Mouse (Mus musculus) myocyte (in vitro differentiated cells): ENCODE measurements around the gene Arf1. TPM values are rescaled to one million over a fixed set of nuclear protein-coding genes. Genes with fewer than 3 reads are reported as not detected.

Experiments used
- H3K27me3 ChIP-seq: one replicate; pipeline ENCODE4 v1.6.1; 2011; ENCODE audit not compliant: control insufficient read depth, insufficient read depth, insufficient read length
- H3K36me3 ChIP-seq: one replicate; pipeline ENCODE4 v1.6.1; 2011; ENCODE audit not compliant: control insufficient read depth, insufficient read depth
- H3K4me2 ChIP-seq: one replicate; pipeline ENCODE4 v1.6.1; 2011; ENCODE audit warnings: low read depth, control low read depth
- H3K4me3 ChIP-seq: one replicate; pipeline ENCODE4 v1.5.1; 2011; ENCODE audit warnings: mild to moderate bottlenecking, control low read depth, moderate library complexity
- H3K79me2 ChIP-seq: one replicate; pipeline ENCODE4 v1.6.1; 2011; ENCODE audit not compliant: control insufficient read depth, insufficient read depth
- H3ac ChIP-seq: one replicate; pipeline ENCODE4 v1.6.1; 2011; ENCODE audit not compliant: control insufficient read depth, insufficient read length
- CEBPB ChIP-seq: IDR thresholded peaks from 2 replicates; pipeline ENCODE4 v1.6.1; 2011; ENCODE audit warnings: mild to moderate bottlenecking, moderate library complexity; ENCODE audit not compliant: poor library complexity, insufficient read depth, severe bottlenecking
- E2F4 ChIP-seq: IDR thresholded peaks from one replicate; pipeline ENCODE4 v1.6.1; 2011; ENCODE audit warnings: mild to moderate bottlenecking, control low read depth, moderate library complexity; ENCODE audit not compliant: insufficient read depth
- MAX ChIP-seq: IDR thresholded peaks from one replicate; pipeline ENCODE4 v1.6.1; 2011; ENCODE audit warnings: low read depth, mild to moderate bottlenecking, control low read depth
- MYOD1 ChIP-seq, 3 experiments: IDR thresholded peaks; one replicate each; pipeline ENCODE4 v1.6.1; 2011; ENCODE audit warnings: control low read depth in 2 of 3, low read depth in 2 of 3, mild to moderate bottlenecking in 2 of 3, moderate library complexity in 1 of 3; ENCODE audit not compliant: insufficient read length in 2 of 3, control insufficient read depth in 1 of 3
- MYOG ChIP-seq, 3 experiments: IDR thresholded peaks; one replicate each; pipeline ENCODE4 v1.6.1; 2011; ENCODE audit warnings: control low read depth in 2 of 3, low read depth in 2 of 3, mild to moderate bottlenecking in 2 of 3; ENCODE audit not compliant: insufficient read length in 2 of 3, control insufficient read depth in 1 of 3, insufficient read depth in 1 of 3
- POLR2A ChIP-seq: IDR thresholded peaks from one replicate; pipeline ENCODE4 v1.6.1; 2011; ENCODE audit warnings: low read depth, mild to moderate bottlenecking, control low read depth, moderate library complexity; ENCODE audit not compliant: insufficient read length
- POLR2AphosphoS2 ChIP-seq: IDR thresholded peaks from one replicate; pipeline ENCODE4 v1.6.1; 2011; ENCODE audit warnings: low read depth, control low read depth; ENCODE audit not compliant: insufficient read length
- REST ChIP-seq: IDR thresholded peaks from one replicate; pipeline ENCODE4 v1.6.1; 2011; ENCODE audit warnings: mild to moderate bottlenecking, control low read depth, moderate library complexity; ENCODE audit not compliant: insufficient read depth, insufficient read length
- SRF ChIP-seq: IDR thresholded peaks from one replicate; pipeline ENCODE4 v1.6.1; 2011; ENCODE audit warnings: low read depth; ENCODE audit not compliant: control insufficient read depth, insufficient read length
- TCF12 ChIP-seq: IDR thresholded peaks from one replicate; pipeline ENCODE4 v1.6.1; 2011; ENCODE audit warnings: mild to moderate bottlenecking, control low read depth; ENCODE audit not compliant: poor library complexity, insufficient read depth, severe bottlenecking
- TCF3 ChIP-seq: IDR thresholded peaks from one replicate; pipeline ENCODE4 v1.6.1; 2011; ENCODE audit warnings: low read depth, control low read depth; ENCODE audit not compliant: insufficient read length
- USF1 ChIP-seq: IDR thresholded peaks from one replicate; pipeline ENCODE4 v1.6.1; 2011; ENCODE audit warnings: low read depth, mild to moderate bottlenecking, control low read depth, moderate library complexity
- polyA plus RNA-seq: library from polyadenylated mRNA; unstranded; fragments of >200 nt; fragmentation: generic; extraction: Trizol; gene quantifications from one replicate; pipeline ENCODE4 v1.2.1, GENCODE M21; 2012; ENCODE audit warnings: missing spikeins

The Arf1 gene
- polyA plus RNA-seq, 1 experiment: 500 TPM

DNA sequence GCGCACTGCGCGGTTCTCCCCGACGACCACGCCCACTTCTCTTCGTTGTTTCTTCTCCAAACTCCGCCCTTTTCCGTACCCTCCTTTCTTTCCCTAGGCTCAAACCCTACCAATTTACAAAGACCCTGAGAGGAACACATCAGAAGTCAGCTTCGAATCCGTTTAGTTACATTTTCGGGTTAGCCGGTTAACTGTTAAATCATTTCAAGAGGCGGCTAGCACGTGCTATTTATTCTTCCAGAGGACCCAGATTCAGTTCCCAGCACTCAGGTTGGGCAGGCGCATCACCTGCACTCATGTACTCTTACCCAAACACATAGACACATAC lies 36.0 kb downstream of the Arf1 start, which contains the start of gene Guk1:
Gene Guk1, minus strand, starts transcription at position 154 of the 328 bp plus-strand sequence.
- no peaks in the 10 kb centered on the region for H3K79me2 ChIP-seq
- no peak for TF ChIP-seq REST
- no peak for TF ChIP-seq POLR2AphosphoS2
- no peak for TF ChIP-seq SRF
- no peak for TF ChIP-seq E2F4
- TF ChIP-seq MAX: no peak
- no peak for TF ChIP-seq POLR2A
- no peak for TF ChIP-seq CEBPB
- TF ChIP-seq USF1: no peak
- no peak for TF ChIP-seq MYOD1 (IDR thresholded peaks at IDR 0.05; ENCODE audit: control insufficient read depth in 1 of 3, insufficient read length in 2 of 3, low read depth in 2 of 3)
- no peak for TF ChIP-seq MYOG (IDR thresholded peaks at IDR 0.05; ENCODE audit: control insufficient read depth in 1 of 3, insufficient read depth in 1 of 3, insufficient read length in 2 of 3, low read depth in 2 of 3)
- TF ChIP-seq TCF3: no peak
- no peak for TF ChIP-seq TCF12
- H3ac ChIP-seq: peak within 1 kb of the TSS; percentile 56
- H3K4me2 ChIP-seq: peak within 1 kb of the TSS; percentile 92
- no peaks in the 10 kb centered on the region for H3K36me3 ChIP-seq
- H3K4me3 ChIP-seq: peak within 1 kb of the TSS; percentile 58
- no peaks in the 10 kb centered on the region for H3K27me3 ChIP-seq

DNA sequence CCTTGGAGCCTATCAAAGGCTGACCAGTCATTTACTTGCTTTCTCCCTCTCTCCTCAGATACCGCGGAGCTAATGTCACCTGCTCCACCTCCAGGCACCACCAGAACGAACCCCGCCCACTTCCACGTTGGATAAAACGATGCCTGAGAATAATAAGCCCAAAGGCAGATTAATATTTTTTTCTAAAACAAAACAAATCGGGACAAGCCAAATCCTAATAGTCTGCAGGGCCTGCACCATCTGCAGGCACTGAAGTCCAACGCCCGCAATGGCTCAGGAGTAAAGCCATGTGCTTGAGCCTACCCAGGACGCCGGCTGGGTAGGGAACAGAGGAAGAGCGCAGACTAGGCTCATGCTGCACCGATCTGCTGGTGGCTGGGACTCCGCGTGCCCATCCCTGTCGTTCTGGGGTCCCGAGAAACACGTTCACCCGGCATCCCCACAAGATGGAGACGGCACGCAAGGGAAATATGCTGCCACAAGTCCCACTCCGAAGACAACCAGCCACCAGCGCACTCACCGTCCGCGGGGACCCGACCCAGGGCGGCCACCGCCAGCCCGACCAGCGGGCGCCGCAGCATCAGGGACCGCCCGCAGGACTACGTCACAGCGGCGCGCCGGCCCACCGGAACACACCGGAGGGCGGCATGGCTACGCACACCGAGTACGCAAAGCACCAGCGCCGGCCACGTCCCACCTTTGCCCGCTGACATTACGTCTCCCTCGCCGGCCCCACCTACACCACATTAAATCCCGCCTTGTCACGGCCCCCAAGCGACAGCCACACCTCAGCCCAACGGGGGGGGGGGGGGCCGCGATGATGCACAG lies 36.6 kb downstream of the Arf1 start:
- Histone ChIP-seq H3K79me2 (no peaks in the 10 kb centered on the region), H3ac (peak overlapping the region; percentile 56), H3K4me2 (peak overlapping the region; percentile 92), H3K36me3 (no peaks in the 10 kb centered on the region), H3K27me3 (no peaks in the 10 kb centered on the region), H3K4me3 (peak overlapping the region; percentile 58)
- TF ChIP-seq CEBPB: no peak
- no peak for TF ChIP-seq TCF3
- peak; percentile 90 for TF ChIP-seq POLR2AphosphoS2
- TF ChIP-seq TCF12: no peak
- no peak for TF ChIP-seq MYOG (IDR thresholded peaks at IDR 0.05; ENCODE audit: control insufficient read depth in 1 of 3, insufficient read depth in 1 of 3, insufficient read length in 2 of 3, low read depth in 2 of 3)
- TF ChIP-seq POLR2A: peak; percentile 97
- no peak for TF ChIP-seq REST
- TF ChIP-seq MAX: no peak
- TF ChIP-seq USF1: no peak

DNA sequence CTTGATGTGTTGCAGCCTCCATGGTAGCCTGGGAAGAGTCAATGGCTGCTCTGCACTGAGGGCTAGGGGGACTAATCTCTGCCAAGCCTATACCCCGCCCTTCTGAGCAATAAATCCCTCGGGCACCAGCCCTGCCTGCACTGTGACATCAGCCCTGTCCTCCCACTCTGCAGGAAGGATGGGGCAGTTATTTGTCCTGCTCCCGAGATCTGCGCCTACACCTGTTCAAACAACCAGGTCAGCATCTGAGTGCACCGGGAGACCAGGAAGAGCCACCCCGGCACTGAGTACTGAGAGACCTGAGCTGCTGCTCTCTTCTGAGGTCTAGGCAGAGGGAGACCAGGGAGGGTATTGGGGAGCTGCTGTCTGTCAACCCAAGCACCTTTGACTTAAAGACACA lies 40.4 kb downstream of the Arf1 start:
- Histone ChIP-seq H3K4me2 (no peak overlapping the region), H3K79me2 (no peaks in the 10 kb centered on the region), H3ac (no peak overlapping the region), H3K4me3 (no peak overlapping the region), H3K36me3 (peaks cover 3% of the 10 kb centered on the region), H3K27me3 (no peaks in the 10 kb centered on the region)
- TF ChIP-seq CEBPB (no peak), TCF12 (no peak), POLR2A (no peak)

DNA sequence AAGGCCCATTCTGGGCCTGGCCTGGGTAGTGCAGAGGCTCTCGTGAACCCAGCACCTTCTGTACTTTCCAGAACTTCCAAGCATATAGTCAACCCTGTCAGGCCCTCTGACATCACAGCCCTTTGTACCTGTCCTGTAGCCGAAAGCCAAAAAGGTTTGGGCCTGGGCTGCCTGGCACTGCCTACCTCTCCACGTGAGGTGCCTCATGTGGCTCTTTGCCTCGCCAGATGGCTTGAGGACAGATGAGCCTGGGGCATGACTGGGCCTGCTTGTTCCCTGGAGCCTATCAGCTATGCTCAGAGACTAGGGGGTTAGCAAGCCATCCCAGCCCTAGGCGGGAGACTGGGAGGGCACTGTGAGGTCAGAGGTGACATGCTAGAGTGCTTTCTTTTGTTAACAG lies 42.6 kb downstream of the Arf1 start:
- no peak overlapping the region for H3K4me3 ChIP-seq
- H3ac ChIP-seq: no peak overlapping the region
- no peak for TF ChIP-seq TCF12
- no peak for TF ChIP-seq REST
- no peak for TF ChIP-seq MAX
- TF ChIP-seq MYOG (IDR thresholded peaks at IDR 0.05; ENCODE audit: control insufficient read depth in 1 of 3, insufficient read depth in 1 of 3, insufficient read length in 2 of 3, low read depth in 2 of 3): no peak
- no peaks in the 10 kb centered on the region for H3K79me2 ChIP-seq
- H3K4me2 ChIP-seq: no peak overlapping the region
- peaks cover 3% of the 10 kb centered on the region for H3K36me3 ChIP-seq
- H3K27me3 ChIP-seq: no peaks in the 10 kb centered on the region

DNA sequence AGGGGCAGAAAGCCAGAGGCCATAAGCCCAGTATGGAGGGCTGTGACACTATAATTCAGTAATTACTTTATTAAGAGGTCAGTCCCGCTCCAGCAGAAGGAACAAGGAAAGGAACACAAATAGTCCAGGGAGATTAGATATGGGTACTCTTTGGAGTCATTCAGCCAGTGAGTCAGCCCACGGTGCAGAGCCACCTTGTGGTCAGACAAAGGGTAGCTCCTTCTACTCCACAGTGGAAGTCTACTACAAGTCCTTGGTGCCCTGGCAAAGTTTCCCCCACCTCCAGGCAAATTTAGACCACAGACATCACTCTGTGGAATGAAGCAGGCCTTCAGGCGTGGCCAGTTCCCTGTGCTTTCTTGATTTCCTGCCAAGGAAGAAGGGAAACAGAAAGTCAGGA lies 44.2 kb downstream of the Arf1 start:
- Histone ChIP-seq H3ac (no peak overlapping the region), H3K36me3 (peaks cover 3% of the 10 kb centered on the region), H3K27me3 (no peaks in the 10 kb centered on the region), H3K79me2 (no peaks in the 10 kb centered on the region), H3K4me3 (no peak overlapping the region), H3K4me2 (no peak overlapping the region)
- TF ChIP-seq E2F4 (no peak), TCF3 (no peak)
